Mouse (Mus musculus) megakaryocyte-erythroid progenitor cell, adult 5-6 weeks (primary cell): ENCODE measurements around the gene Ypel3. TPM values are rescaled to one million over a fixed set of nuclear protein-coding genes. Genes with fewer than 3 reads are reported as not detected.
"Not testable (repeated sequence)": the region's sequence is repeated elsewhere in the genome, so short reads cannot be mapped to it uniquely, and the experiment has no call there.

Experiments
- ATAC-seq: replicated peaks from 2 replicates; pipeline ENCODE4 v1.8.0; 2016; ENCODE audit warnings: mild to moderate bottlenecking, inconsistent platforms; ENCODE audit not compliant: severe bottlenecking, poor library complexity, low FRiP score, low TSS enrichment
- total RNA-seq, 2 experiments: library from RNA; stranded (forward) in 1 of 2; stranded (reverse) in 1 of 2; fragments of 200-1000, 215-1000 nt in 1 of 2; fragments of >200 nt in 1 of 2; fragmentation: Nextera tagmentation in 1 of 2; gene quantifications; 2 replicates each; pipeline ENCODE4 v1.2.3; 2014 to 2017

The Ypel3 gene
- total RNA-seq, 2 experiments from 2014 or later, result 22.6 to 40.6 TPM

- ATAC-seq, result no peak
Observed at GRCm38 (mm10) chr7:126762471-126763008, 14.2 kb upstream of the Ypel3 start.

- no peak; the same call in 1 of the 2 replicates for ATAC-seq
Observed at GRCm38 (mm10) chr7:126765540-126765939, 11.2 kb upstream of the Ypel3 start.

- peak; percentile 43 for ATAC-seq
Observed at GRCm38 (mm10) chr7:126766201-126766600, 10.6 kb upstream of the Ypel3 start, which contains the start of gene Gdpd3. Gene Gdpd3, plus strand, starts transcription at chr7:126766334.

GRCm38 (mm10) chr7:126767001-126767400 is 9.8 kb upstream of the Ypel3 start:
- ATAC-seq, result no peak

- ATAC-seq, result no peak
Observed at GRCm38 (mm10) chr7:126770784-126771183, 6.0 kb upstream of the Ypel3 start.

GRCm38 (mm10) chr7:126773351-126773750 is 3.4 kb upstream of the Ypel3 start:
- ATAC-seq, result no peak

GRCm38 (mm10) chr7:126774463-126774862 is 2.3 kb upstream of the Ypel3 start:
- no peak for ATAC-seq

- ATAC-seq, result no peak
Observed at GRCm38 (mm10) chr7:126775185-126775977, 1.4 kb upstream of the Ypel3 start.

- ATAC-seq, result no peak
Observed at GRCm38 (mm10) chr7:126775978-126776234, 849 bp upstream of the Ypel3 start.

GRCm38 (mm10) chr7:126777476-126777875 is 721 bp downstream of the Ypel3 start:
- no peak for ATAC-seq

GRCm38 (mm10) chr7:126778147-126778546 is 1.4 kb downstream of the Ypel3 start:
- no peak for ATAC-seq

GRCm38 (mm10) chr7:126779101-126779500 is 2.3 kb downstream of the Ypel3 start:
- ATAC-seq, result not testable (repeated sequence)

- peak; percentile 48 for ATAC-seq
Observed at GRCm38 (mm10) chr7:126779983-126780970, 3.5 kb downstream of the Ypel3 start.

- ATAC-seq, result no peak
Observed at GRCm38 (mm10) chr7:126780971-126781635, 4.3 kb downstream of the Ypel3 start, which contains the start of gene Tbx6. Gene Tbx6, plus strand, starts transcription at chr7:126781483.

- no peak for ATAC-seq
Observed at GRCm38 (mm10) chr7:126781661-126782370, 5.1 kb downstream of the Ypel3 start.

GRCm38 (mm10) chr7:126782693-126783092 is 5.9 kb downstream of the Ypel3 start:
- ATAC-seq, result no peak

GRCm38 (mm10) chr7:126784469-126784868 is 7.7 kb downstream of the Ypel3 start:
- ATAC-seq, result no peak

- no peak for ATAC-seq
Observed at GRCm38 (mm10) chr7:126785056-126785455, 8.3 kb downstream of the Ypel3 start.

- ATAC-seq, result no peak
Observed at GRCm38 (mm10) chr7:126786142-126786541, 9.4 kb downstream of the Ypel3 start.
